ENCODE assay signal across 7 mouse cellular contexts in genomic region chr7:43607743-43608287, GRCm38 (mm10). TPM values are rescaled to one million over a fixed set of nuclear protein-coding genes. Genes with fewer than 3 reads are reported as not detected.
A peak's percentile ranks its signal among the peaks of the same experiment; 100 is the strongest.
DNase-seq lines count a peak whose midpoint lies in the region; ATAC-seq lines count a peak whose summit lies in the region.

No protein-coding gene starts in this region.

- no peak overlapping the region for H3K9ac ChIP-seq in intestine, embryonic 15.5 days

- peak overlapping the region; percentile 60 for H3K4me3 ChIP-seq in midbrain, embryonic 10.5 days
- no peak overlapping the region for H3K4me3 ChIP-seq in intestine, embryonic 15.5 days (replicated peaks)

- H3K36me3 ChIP-seq in midbrain, embryonic 10.5 days = no peaks in the 10 kb centered on the region
- no peaks in the 10 kb centered on the region for H3K36me3 ChIP-seq in intestine, embryonic 15.5 days

- intact Hi-C loops in left cerebral cortex, postnatal 25 days (cut with DNase I) = loop anchor here (5.0 kb wide), 1 partner anchor 64 kb away; the partner anchor contains the start of gene Ctu1

- peaks cover 14% of the 10 kb centered on the region for H3K4me1 ChIP-seq in midbrain, embryonic 10.5 days
- peaks cover 8% of the 10 kb centered on the region for H3K4me1 ChIP-seq in intestine, embryonic 15.5 days (replicated peaks)

- peak; percentile 47 for DNase-seq in 416B (ENCODE audit: low read depth)
- peak; percentile 95 for DNase-seq in ES-CJ7 (ENCODE audit: low read depth, low spot score)
- DNase-seq in midbrain, embryonic 10.5 days (ENCODE audit: low spot score) = no peak
- DNase-seq in left cerebral cortex, postnatal 25 days (ENCODE audit: low spot score in 2 of 2) = no peak
- no peak for DNase-seq in adrenal gland, adult 2 months

- ATAC-seq in hematopoietic stem cell, adult 5-6 weeks (replicated peaks in 1 of 2; ENCODE audit: insufficient read depth in 1 of 2, low FRiP score in 2 of 2, low TSS enrichment in 1 of 2, low read depth in 1 of 2, poor library complexity in 2 of 2, severe bottlenecking in 2 of 2) = peak; percentile 42 to 48; a peak in 1 of 4 replicates
- no peak for ATAC-seq in intestine, embryonic 15.5 days

- H3K27ac ChIP-seq in midbrain, embryonic 10.5 days (replicated peaks) = no peak overlapping the region
- H3K27ac ChIP-seq in intestine, embryonic 15.5 days = no peak overlapping the region

- WGBS in midbrain, embryonic 10.5 days = 43% methylated on average over 5 of the region's 5 CpGs
- 25% methylated on average over 5 of the region's 5 CpGs for WGBS in intestine, embryonic 15.5 days

- H3K27me3 ChIP-seq in midbrain, embryonic 10.5 days (ENCODE audit: low read depth, poor library complexity, severe bottlenecking) = peaks cover 7% of the 10 kb centered on the region; the same call in 1 of the 2 replicates
- H3K27me3 ChIP-seq in intestine, embryonic 15.5 days (replicated peaks) = no peaks in the 10 kb centered on the region

- no peak overlapping the region; the same call in 1 of the 2 replicates for H3K4me2 ChIP-seq in intestine, embryonic 15.5 days (replicated peaks)

- no peaks in the 10 kb centered on the region for H3K9me3 ChIP-seq in midbrain, embryonic 10.5 days (replicated peaks)
- H3K9me3 ChIP-seq in intestine, embryonic 15.5 days = no peaks in the 10 kb centered on the region

RNA-seq across cellular contexts. Expression of gene Zfp819, which starts 0.8 kb away (rescaled TPM):
- not detected in 2 replicates for total RNA-seq in hematopoietic stem cell, adult 5-6 weeks (2017)
- 0.87 and 1.6 TPM in 2 replicates for polyA plus RNA-seq in midbrain, embryonic 10.5 days (2016; fragmentation: Nextera tagmentation; extraction: Ambion mirVana)
- 0.09 TPM in 2 replicates for polyA plus RNA-seq in intestine, embryonic 15.5 days (2015; fragmentation: Nextera tagmentation; extraction: Ambion mirVana)
- total RNA-seq in left cerebral cortex, postnatal 25 days (2021) = under 1 TPM in 1 of 2 experiments, not detected in 1; 0.37 TPM
- total RNA-seq in adrenal gland, adult 2 months (2021) = not detected
- polyA plus RNA-seq in adrenal gland, adult 2 months (2012; rRNA removed) = not detected in 2 replicates

RNA-seq across cellular contexts. Expression of gene Ceacam18, which starts 26.7 kb away (rescaled TPM):
- total RNA-seq in hematopoietic stem cell, adult 5-6 weeks (2017) = not detected in 2 replicates
- not detected in 2 replicates for polyA plus RNA-seq in midbrain, embryonic 10.5 days (2016; fragmentation: Nextera tagmentation; extraction: Ambion mirVana)
- polyA plus RNA-seq in intestine, embryonic 15.5 days (2015; fragmentation: Nextera tagmentation; extraction: Ambion mirVana) = 4.7 and 5.2 TPM in 2 replicates
- not detected for total RNA-seq in left cerebral cortex, postnatal 25 days (2021)
- not detected for total RNA-seq in adrenal gland, adult 2 months (2021)
- polyA plus RNA-seq in adrenal gland, adult 2 months (2012; rRNA removed) = not detected in 2 replicates

RNA-seq across cellular contexts. Expression of gene Zfp719, which starts 28.4 kb away (rescaled TPM):
- total RNA-seq in hematopoietic stem cell, adult 5-6 weeks (2017) = 10.9 and 15.6 TPM in 2 replicates
- polyA plus RNA-seq in midbrain, embryonic 10.5 days (2016; fragmentation: Nextera tagmentation; extraction: Ambion mirVana) = 14.6 and 16.6 TPM in 2 replicates
- polyA plus RNA-seq in intestine, embryonic 15.5 days (2015; fragmentation: Nextera tagmentation; extraction: Ambion mirVana) = 8.7 and 10.1 TPM in 2 replicates
- total RNA-seq in left cerebral cortex, postnatal 25 days (2021) = 10 to 100 TPM; 15.0 to 17.1 TPM
- 10 to 100 TPM; 12.8 to 18.1 TPM for total RNA-seq in adrenal gland, adult 2 months (2021)
- 0.27 and 0.47 TPM in 2 replicates for polyA plus RNA-seq in adrenal gland, adult 2 months (2012; rRNA removed)

RNA-seq across cellular contexts. Expression of gene Zfp658, which starts 45.8 kb away (rescaled TPM):
- total RNA-seq in hematopoietic stem cell, adult 5-6 weeks (2017) = 6.1 and 6.6 TPM in 2 replicates
- 4.7 and 5.9 TPM in 2 replicates for polyA plus RNA-seq in midbrain, embryonic 10.5 days (2016; fragmentation: Nextera tagmentation; extraction: Ambion mirVana)
- 2.7 and 2.8 TPM in 2 replicates for polyA plus RNA-seq in intestine, embryonic 15.5 days (2015; fragmentation: Nextera tagmentation; extraction: Ambion mirVana)
- 1 to 10 TPM; 3.8 to 4.7 TPM for total RNA-seq in left cerebral cortex, postnatal 25 days (2021)
- 1 to 10 TPM; 2.0 to 3.1 TPM for total RNA-seq in adrenal gland, adult 2 months (2021)
- 0.52 and 0.71 TPM in 2 replicates for polyA plus RNA-seq in adrenal gland, adult 2 months (2012; rRNA removed)

RNA-seq across cellular contexts. Expression of gene Siglece, which starts 52.1 kb away (rescaled TPM):
- 1.7 and 4.1 TPM in 2 replicates for total RNA-seq in hematopoietic stem cell, adult 5-6 weeks (2017)
- 0.16 and 0.66 TPM in 2 replicates for polyA plus RNA-seq in midbrain, embryonic 10.5 days (2016; fragmentation: Nextera tagmentation; extraction: Ambion mirVana)
- polyA plus RNA-seq in intestine, embryonic 15.5 days (2015; fragmentation: Nextera tagmentation; extraction: Ambion mirVana) = 1.6 and 1.8 TPM in 2 replicates
- 1 to 10 TPM; 1.1 to 1.3 TPM for total RNA-seq in left cerebral cortex, postnatal 25 days (2021)
- 1 to 10 TPM; 3.5 to 5.0 TPM for total RNA-seq in adrenal gland, adult 2 months (2021)
- 3.6 and 5.3 TPM in 2 replicates for polyA plus RNA-seq in adrenal gland, adult 2 months (2012; rRNA removed)

Comparison
In these comparisons a context has a peak if more than half of its experiments do, and no peak if none do; other contexts are left out.
1. DNase-seq: peak in 416B (single experiment) and ES-CJ7 (single experiment); none in midbrain, embryonic 10.5 days (single experiment), left cerebral cortex, postnatal 25 days (0 of 2) and adrenal gland, adult 2 months (single experiment).